Mouse (Mus musculus) lung, adult 2 months (tissue): Measurements from ENCODE around the gene Fcf1.

ENCODE experiments used
- CTCF ChIP-seq: fragments of 200-500 bp; IDR thresholded peaks from 2 replicates; pipeline ENCODE4 v1.5.1; 2011; ENCODE audit warnings: mild to moderate bottlenecking, low read length, control low read depth; ENCODE audit not compliant: insufficient read depth
- POLR2A ChIP-seq: fragments of 200-500 bp; IDR thresholded peaks from 2 replicates; pipeline ENCODE4 v1.6.1; 2011; ENCODE audit warnings: low read depth, mild to moderate bottlenecking, control low read depth, low read length, borderline replicate concordance; ENCODE audit errors: extremely low read depth

GRCm38 (mm10) chr12:84999053-84999452, 28.4 kb downstream of the Fcf1 start:
- TF ChIP-seq POLR2A (no peak), CTCF (no peak)
